Mouse (Mus musculus) forebrain, embryonic 16.5 days (tissue): ENCODE data around the gene Rpgr. TPM values are rescaled to one million over a fixed set of nuclear protein-coding genes. Genes with fewer than 3 reads are reported as not detected.

ENCODE experiments used
- ATAC-seq: fragments of 200-750 bp; cut with Nextera tagmentation; 2 replicates; pipeline ENCODE4 v1.8.0; 2017; ENCODE audit warnings: mild to moderate bottlenecking, moderate library complexity
- H3K27ac ChIP-seq: fragments of 300-500 bp; sonication (generic); 2 replicates; pipeline ENCODE4 v1.5.1; 2014; ENCODE audit warnings: low read length, control low read depth
- H3K27me3 ChIP-seq: fragments of 300-500 bp; sonication (generic); replicated peaks from 2 replicates; pipeline ENCODE4 v1.6.1; 2014; ENCODE audit warnings: low read length; ENCODE audit not compliant: control insufficient read depth, insufficient read depth
- H3K36me3 ChIP-seq: fragments of 300-500 bp; sonication (generic); 2 replicates; pipeline ENCODE4 v1.6.1; 2014; ENCODE audit not compliant: control insufficient read depth, insufficient read depth
- H3K4me1 ChIP-seq: fragments of 300-500 bp; sonication (generic); replicated peaks from 2 replicates; pipeline ENCODE4 v1.6.1; 2014; ENCODE audit warnings: low read length; ENCODE audit not compliant: control insufficient read depth, insufficient read depth
- H3K4me2 ChIP-seq: fragments of 300-500 bp; sonication (generic); 2 replicates; pipeline ENCODE4 v1.6.1; 2014; ENCODE audit warnings: mild to moderate bottlenecking, low read length, control low read depth
- H3K4me3 ChIP-seq: fragments of 300-500 bp; sonication (generic); replicated peaks from 2 replicates; pipeline ENCODE4 v1.5.1; 2014; ENCODE audit warnings: mild to moderate bottlenecking, low read length, control low read depth
- H3K9ac ChIP-seq: fragments of 300-500 bp; sonication (generic); replicated peaks from 2 replicates; pipeline ENCODE4 v1.6.1; 2014; ENCODE audit warnings: low read depth, low read length, control low read depth
- H3K9me3 ChIP-seq: fragments of 300-500 bp; sonication (generic); 2 replicates; pipeline ENCODE4 v1.6.1; 2016; ENCODE audit warnings: low read length; ENCODE audit not compliant: control insufficient read depth
- WGBS: fragments of 180-500 bp; shearing (Covaris S2); extraction: QIAGEN DNeasy Blood & Tissue Kit; methylation state at CpG from one replicate; pipeline ENCODE4 v1.1.7; 2014; 5-methylcytosine and 5-hydroxymethylcytosine counted together
- polyA plus RNA-seq: library from polyadenylated mRNA; unstranded; fragments of >200 nt; fragmentation: Nextera tagmentation; extraction: Ambion mirVana; gene quantifications from 2 replicates; pipeline ENCODE4 v1.2.1, GENCODE M21; 2015

Gene Rpgr
- polyA plus RNA-seq, 1 experiment from 2014 or later, result 42.1 TPM

- Histone ChIP-seq H3K9me3 (no peaks in the 10 kb centered on the region), H3K27me3 (no peaks in the 10 kb centered on the region), H3K9ac (no peak overlapping the region), H3K4me3 (no peak overlapping the region), H3K4me1 (no peaks in the 10 kb centered on the region), H3K27ac (no peak overlapping the region), H3K36me3 (no peaks in the 10 kb centered on the region), H3K4me2 (no peak overlapping the region)
- ATAC-seq, result no peak
- 61% methylated on average over 6 of the region's 6 CpGs for WGBS
Measured at GRCm38 (mm10) chrX:10219281-10219680, 2.6 kb upstream of the Rpgr start.

GRCm38 (mm10) chrX:10215972-10216371 is 748 bp downstream of the Rpgr start:
- Histone ChIP-seq H3K27ac (peak overlapping the region; percentile 49), H3K4me1 (no peaks in the 10 kb centered on the region), H3K27me3 (no peaks in the 10 kb centered on the region), H3K9ac (peak overlapping the region; percentile 49), H3K9me3 (no peaks in the 10 kb centered on the region), H3K36me3 (peaks cover 2% of the 10 kb centered on the region; the same call in 1 of the 2 replicates), H3K4me2 (peak overlapping the region; percentile 51), H3K4me3 (peak overlapping the region; percentile 58)
- WGBS, result 20% methylated on average over 16 of the region's 16 CpGs
- ATAC-seq, result peak; percentile 1; the same call in 1 of the 2 replicates

GRCm38 (mm10) chrX:10205937-10206336 is 10.8 kb downstream of the Rpgr start:
- Histone ChIP-seq H3K4me2 (no peak overlapping the region), H3K27ac (no peak overlapping the region), H3K27me3 (no peaks in the 10 kb centered on the region), H3K4me3 (no peak overlapping the region), H3K36me3 (0 out of 2 replicates have a peak, but pooled peaks cover 2% of the 10 kb centered on the region), H3K9ac (no peak overlapping the region), H3K4me1 (no peaks in the 10 kb centered on the region), H3K9me3 (no peaks in the 10 kb centered on the region)
- 88% methylated on average over 5 of the region's 5 CpGs for WGBS
- ATAC-seq, result no peak

GRCm38 (mm10) chrX:10201289-10201688 is 15.4 kb downstream of the Rpgr start:
- Histone ChIP-seq H3K36me3 (no peaks in the 10 kb centered on the region), H3K4me3 (no peak overlapping the region), H3K9me3 (no peaks in the 10 kb centered on the region), H3K27ac (no peak overlapping the region), H3K9ac (no peak overlapping the region), H3K4me2 (no peak overlapping the region), H3K27me3 (no peaks in the 10 kb centered on the region), H3K4me1 (no peaks in the 10 kb centered on the region)
- 19% methylated on average over 2 of the region's 2 CpGs for WGBS
- ATAC-seq, result no peak

GRCm38 (mm10) chrX:10152390-10152789 is 64.3 kb downstream of the Rpgr start:
- H3K4me2 ChIP-seq, result no peak overlapping the region
- H3K27ac ChIP-seq, result no peak overlapping the region
- H3K4me3 ChIP-seq, result no peak overlapping the region
- 77% methylated on average over 3 of the region's 3 CpGs for WGBS
- ATAC-seq, result no peak
- H3K9me3 ChIP-seq, result no peaks in the 10 kb centered on the region
- no peaks in the 10 kb centered on the region for H3K36me3 ChIP-seq
- no peaks in the 10 kb centered on the region for H3K4me1 ChIP-seq
- H3K27me3 ChIP-seq, result no peaks in the 10 kb centered on the region
- H3K9ac ChIP-seq, result no peak overlapping the region

- no peaks in the 10 kb centered on the region for H3K9me3 ChIP-seq
- H3K27me3 ChIP-seq, result no peaks in the 10 kb centered on the region
- peak within 1 kb of the TSS; percentile 46 for H3K4me2 ChIP-seq
- peak; percentile 59 for ATAC-seq
- H3K4me1 ChIP-seq, result peaks cover 6% of the 10 kb centered on the region; the same call in 1 of the 2 replicates
- H3K4me3 ChIP-seq, result peak within 1 kb of the TSS; percentile 17
- H3K9ac ChIP-seq, result peak within 1 kb of the TSS; percentile 42; the same call in 1 of the 2 replicates
- H3K27ac ChIP-seq, result no peak within 1 kb of the TSS
- no peaks in the 10 kb centered on the region for H3K36me3 ChIP-seq
- WGBS, result 20% methylated on average over 19 of the region's 19 CpGs
Measured at GRCm38 (mm10) chrX:10117065-10117719, 99.5 kb downstream of the Rpgr start, which contains the start of gene Srpx. TSS of gene Srpx (minus strand) at chrX:10117709.

GRCm38 (mm10) chrX:10115780-10116179 is 100.9 kb downstream of the Rpgr start:
- H3K9ac ChIP-seq, result no peak overlapping the region
- peak; percentile 77 for ATAC-seq

GRCm38 (mm10) chrX:10110736-10111135 is 106.0 kb downstream of the Rpgr start:
- Histone ChIP-seq H3K9me3 (no peaks in the 10 kb centered on the region), H3K9ac (no peak overlapping the region), H3K4me2 (no peak overlapping the region), H3K36me3 (no peaks in the 10 kb centered on the region), H3K4me3 (no peak overlapping the region), H3K27me3 (no peaks in the 10 kb centered on the region), H3K27ac (no peak overlapping the region), H3K4me1 (no peaks in the 10 kb centered on the region; the same call in 1 of the 2 replicates)
- no peak for ATAC-seq
- WGBS, result 65% methylated on average over 1 of the region's 1 CpGs

More at GRCm38 (mm10) chrX:10115780-10116179, 100.9 kb downstream of the Rpgr start:
- no peaks in the 10 kb centered on the region for H3K27me3 ChIP-seq
- no peak overlapping the region for H3K27ac ChIP-seq
- H3K9me3 ChIP-seq, result no peaks in the 10 kb centered on the region
- H3K36me3 ChIP-seq, result no peaks in the 10 kb centered on the region
- H3K4me3 ChIP-seq, result no peak overlapping the region
- H3K4me1 ChIP-seq, result peaks cover 6% of the 10 kb centered on the region; the same call in 1 of the 2 replicates
- H3K4me2 ChIP-seq, result no peak overlapping the region
- WGBS, result 35% methylated on average over 3 of the region's 3 CpGs

- H3K9me3 ChIP-seq, result no peaks in the 10 kb centered on the region
- H3K9ac ChIP-seq, result no peak overlapping the region
- H3K36me3 ChIP-seq, result no peaks in the 10 kb centered on the region
- 17% methylated on average over 4 of the region's 4 CpGs for WGBS
- H3K4me1 ChIP-seq, result no peaks in the 10 kb centered on the region; the same call in 1 of the 2 replicates
- no peak overlapping the region for H3K4me3 ChIP-seq
- H3K27me3 ChIP-seq, result no peaks in the 10 kb centered on the region
- H3K27ac ChIP-seq, result no peak overlapping the region
- H3K4me2 ChIP-seq, result no peak overlapping the region
- ATAC-seq, result peak; percentile 81
Measured at GRCm38 (mm10) chrX:10108558-10108957, 108.2 kb downstream of the Rpgr start.
